Mouse (Mus musculus) stomach, embryonic 14.5 days (tissue): ENCODE data around the gene Bcan. TPM values are rescaled to one million over a fixed set of nuclear protein-coding genes. Genes with fewer than 3 reads are reported as not detected.

ENCODE experiments used
- polyA plus RNA-seq: library from polyadenylated mRNA; unstranded; fragments of >200 nt; fragmentation: Nextera tagmentation; extraction: Ambion mirVana; gene quantifications from 2 replicates; pipeline ENCODE4 v1.2.1, GENCODE M21; 2014

Gene Bcan
- polyA plus RNA-seq, 1 experiment from 2014 or later: 0.27 TPM

Other genes starting within 250 kb of the Bcan start
- 0.88 and 0.97 TPM in 2 replicates for gene Ntrk1, start 205.1 kb downstream of the Bcan start, polyA plus RNA-seq
- 0.20 and 0.55 TPM in 2 replicates for gene Insrr, start 203.3 kb downstream of the Bcan start, polyA plus RNA-seq
- gene Pear1, start 175.9 kb downstream of the Bcan start, polyA plus RNA-seq: 25.4 and 28.3 TPM in 2 replicates
- 0.17 TPM in 1 of 2 replicates, not detected in the other for gene Sh2d2a, start 153.5 kb downstream of the Bcan start, polyA plus RNA-seq
- gene Prcc, start 114.6 kb downstream of the Bcan start, polyA plus RNA-seq: 12.9 and 14.1 TPM in 2 replicates
- 119 and 135 TPM in 2 replicates for gene Hdgf, start 93.9 kb downstream of the Bcan start, polyA plus RNA-seq
- gene Mrpl24, start 80.7 kb downstream of the Bcan start, polyA plus RNA-seq: 73.5 and 75.5 TPM in 2 replicates
- gene Isg20l2, start 69.9 kb downstream of the Bcan start, polyA plus RNA-seq: 31.9 and 35.4 TPM in 2 replicates
- gene Rrnad1, start 69.5 kb downstream of the Bcan start, polyA plus RNA-seq: 17.9 and 20.0 TPM in 2 replicates
- gene Crabp2, start 51.6 kb downstream of the Bcan start, polyA plus RNA-seq: 30.7 and 44.1 TPM in 2 replicates
- 10.5 and 10.6 TPM in 2 replicates for gene Nes, start 29.2 kb downstream of the Bcan start, polyA plus RNA-seq
- 0.26 TPM in 1 of 2 replicates, not detected in the other for gene Hapln2, start 27.4 kb upstream of the Bcan start, polyA plus RNA-seq
- gene Gpatch4, start 42.9 kb upstream of the Bcan start, polyA plus RNA-seq: 33.7 and 36.0 TPM in 2 replicates
- gene Naxe, start 58.3 kb upstream of the Bcan start, polyA plus RNA-seq: 182 and 196 TPM in 2 replicates
- gene Ttc24, start 78.1 kb upstream of the Bcan start, polyA plus RNA-seq: not detected in 2 replicates
- gene Iqgap3, start 81.7 kb upstream of the Bcan start, polyA plus RNA-seq: 19.8 and 21.0 TPM in 2 replicates
- gene Mef2d, start 142.1 kb upstream of the Bcan start, polyA plus RNA-seq: 19.5 and 20.1 TPM in 2 replicates